Mouse (Mus musculus) embryonic facial prominence, embryonic 11.5 days (tissue): ENCODE results near the gene Cerk. TPM values are rescaled to one million over a fixed set of nuclear protein-coding genes. Genes with fewer than 3 reads are reported as not detected.

Experiments used
- ATAC-seq: fragments of 200-750 bp; cut with Nextera tagmentation; replicated peaks from 2 replicates; pipeline ENCODE4 v1.8.0; 2017; ENCODE audit warnings: low read depth; ENCODE audit not compliant: insufficient number of reproducible peaks, low FRiP score, low TSS enrichment
- DNase-seq: peaks from one replicate; pipeline ENCODE4 v3.0.0-alpha.2; 2015; ENCODE audit warnings: low spot score
- H3K27ac ChIP-seq: fragments of 300-500 bp; sonication (generic); replicated peaks from 2 replicates; pipeline ENCODE4 v1.5.1; 2014; ENCODE audit warnings: mild to moderate bottlenecking, low read depth, low read length, control low read depth
- H3K27me3 ChIP-seq: fragments of 300-500 bp; sonication (generic); 2 replicates; pipeline ENCODE4 v1.6.1; 2014; ENCODE audit warnings: mild to moderate bottlenecking, low read length, moderate library complexity, mixed read lengths; ENCODE audit not compliant: control insufficient read depth, insufficient read depth
- H3K36me3 ChIP-seq: fragments of 300-500 bp; sonication (generic); replicated peaks from 2 replicates; pipeline ENCODE4 v1.6.1; 2014; ENCODE audit warnings: low read depth, mild to moderate bottlenecking, low read length, moderate library complexity, mixed read lengths; ENCODE audit not compliant: control insufficient read depth, insufficient read depth
- H3K4me1 ChIP-seq: fragments of 300-500 bp; sonication (generic); 2 replicates; pipeline ENCODE4 v1.6.1; 2014; ENCODE audit warnings: low read length, mixed read lengths; ENCODE audit not compliant: control insufficient read depth, insufficient read depth
- H3K4me2 ChIP-seq: fragments of 300-500 bp; sonication (generic); 2 replicates; pipeline ENCODE4 v1.6.1; 2014; ENCODE audit warnings: low read depth, mild to moderate bottlenecking, control low read depth, low read length, moderate library complexity
- H3K4me3 ChIP-seq: fragments of 300-500 bp; sonication (generic); 2 replicates; pipeline ENCODE4 v1.5.1; 2014; ENCODE audit warnings: low read depth, low read length, control low read depth
- H3K9ac ChIP-seq: fragments of 300-500 bp; sonication (generic); replicated peaks from 2 replicates; pipeline ENCODE4 v1.6.1; 2014; ENCODE audit warnings: mild to moderate bottlenecking, control low read depth, low read length
- H3K9me3 ChIP-seq: fragments of 300-500 bp; sonication (generic); replicated peaks from 2 replicates; pipeline ENCODE4 v1.6.1; 2016; ENCODE audit warnings: mild to moderate bottlenecking, low read length, inconsistent platforms, mixed read lengths; ENCODE audit not compliant: control insufficient read depth
- WGBS: fragments of 180-500 bp; shearing (Covaris S2); extraction: QIAGEN DNeasy Blood & Tissue Kit; methylation state at CpG from one replicate; pipeline ENCODE4 v1.1.7; 2014; 5-methylcytosine and 5-hydroxymethylcytosine counted together
- polyA plus RNA-seq: library from polyadenylated mRNA; unstranded; fragments of >200 nt; fragmentation: Nextera tagmentation; extraction: Ambion mirVana; gene quantifications from 2 replicates; pipeline ENCODE4 v1.2.1, GENCODE M21; 2014

Gene Cerk
- polyA plus RNA-seq, 1 experiment from 2014 or later: 16.3 TPM

- Histone ChIP-seq H3K36me3 (no peaks in the 10 kb centered on the region), H3K27me3 (no peaks in the 10 kb centered on the region), H3K4me1 (no peaks in the 10 kb centered on the region), H3K4me3 (no peak overlapping the region), H3K9ac (no peak overlapping the region), H3K27ac (no peak overlapping the region), H3K9me3 (no peaks in the 10 kb centered on the region), H3K4me2 (no peak overlapping the region)
- ATAC-seq (no peak), DNase-seq (no peak)
- 85% methylated on average over 8 of the region's 8 CpGs for WGBS
Observed at GRCm38 (mm10) chr15:86146922-86147321, 39.0 kb downstream of the Cerk start.

- ATAC-seq: no peak
- Histone ChIP-seq H3K4me3 (no peak overlapping the region), H3K27me3 (no peaks in the 10 kb centered on the region), H3K36me3 (no peaks in the 10 kb centered on the region; the same call in 1 of the 2 replicates), H3K27ac (no peak overlapping the region), H3K4me2 (no peak overlapping the region), H3K4me1 (no peaks in the 10 kb centered on the region), H3K9me3 (no peaks in the 10 kb centered on the region), H3K9ac (no peak overlapping the region)
- no peak for DNase-seq
- 85% methylated on average over 7 of the region's 7 CpGs for WGBS
Observed at GRCm38 (mm10) chr15:86145046-86145445, 40.9 kb downstream of the Cerk start.

GRCm38 (mm10) chr15:86144577-86144976 lies 41.4 kb downstream of the Cerk start:
- Histone ChIP-seq H3K4me1 (no peaks in the 10 kb centered on the region), H3K27me3 (no peaks in the 10 kb centered on the region), H3K27ac (no peak overlapping the region), H3K4me3 (no peak overlapping the region), H3K36me3 (no peaks in the 10 kb centered on the region; the same call in 1 of the 2 replicates), H3K9me3 (no peaks in the 10 kb centered on the region), H3K9ac (no peak overlapping the region), H3K4me2 (no peak overlapping the region)
- no peak for DNase-seq
- no peak for ATAC-seq
- WGBS: 85% methylated on average over 7 of the region's 7 CpGs

- H3K4me1 ChIP-seq: no peaks in the 10 kb centered on the region
- no peak overlapping the region for H3K4me2 ChIP-seq
- no peak overlapping the region for H3K27ac ChIP-seq
- DNase-seq: peak; percentile 80
- no peak for ATAC-seq
- H3K27me3 ChIP-seq: no peaks in the 10 kb centered on the region
- WGBS: 33% methylated on average over 10 of the region's 10 CpGs
- H3K36me3 ChIP-seq: no peaks in the 10 kb centered on the region; the same call in 1 of the 2 replicates
- H3K4me3 ChIP-seq: no peak overlapping the region
- no peaks in the 10 kb centered on the region for H3K9me3 ChIP-seq
- no peak overlapping the region for H3K9ac ChIP-seq
Observed at GRCm38 (mm10) chr15:86140323-86140722, 45.6 kb downstream of the Cerk start.

- ATAC-seq (no peak), DNase-seq (peak; percentile 32)
- Histone ChIP-seq H3K4me2 (no peak overlapping the region), H3K36me3 (no peaks in the 10 kb centered on the region; the same call in 1 of the 2 replicates), H3K9me3 (no peaks in the 10 kb centered on the region), H3K9ac (no peak overlapping the region), H3K4me1 (no peaks in the 10 kb centered on the region), H3K4me3 (no peak overlapping the region), H3K27me3 (no peaks in the 10 kb centered on the region), H3K27ac (no peak overlapping the region)
- 65% methylated on average over 4 of the region's 4 CpGs for WGBS
Observed at GRCm38 (mm10) chr15:86137638-86138037, 48.3 kb downstream of the Cerk start.

- DNase-seq: peak; percentile 89
- 50% methylated on average over 18 of the region's 18 CpGs for WGBS
- no peaks in the 10 kb centered on the region for H3K9me3 ChIP-seq
- no peak overlapping the region for H3K9ac ChIP-seq
- no peaks in the 10 kb centered on the region; the same call in none of the 2 replicates for H3K36me3 ChIP-seq
- no peak overlapping the region for H3K27ac ChIP-seq
- no peaks in the 10 kb centered on the region for H3K4me1 ChIP-seq
- ATAC-seq: no peak
- no peaks in the 10 kb centered on the region for H3K27me3 ChIP-seq
- no peak overlapping the region for H3K4me2 ChIP-seq
- H3K4me3 ChIP-seq: no peak overlapping the region
Observed at GRCm38 (mm10) chr15:86134941-86135783, 50.8 kb downstream of the Cerk start.

- H3K4me3 ChIP-seq: no peak overlapping the region
- no peaks in the 10 kb centered on the region for H3K27me3 ChIP-seq
- no peaks in the 10 kb centered on the region for H3K4me1 ChIP-seq
- no peak overlapping the region for H3K4me2 ChIP-seq
- no peak for ATAC-seq
- H3K36me3 ChIP-seq: peaks cover 2% of the 10 kb centered on the region
- H3K9ac ChIP-seq: no peak overlapping the region
- 91% methylated on average over 10 of the region's 10 CpGs for WGBS
- H3K9me3 ChIP-seq: no peaks in the 10 kb centered on the region
- DNase-seq: no peak
- H3K27ac ChIP-seq: no peak overlapping the region
Observed at GRCm38 (mm10) chr15:86130657-86131056, 55.3 kb downstream of the Cerk start.

- Histone ChIP-seq H3K27ac (no peak overlapping the region), H3K4me2 (no peak overlapping the region), H3K36me3 (peaks cover 2% of the 10 kb centered on the region), H3K4me3 (no peak overlapping the region), H3K4me1 (no peaks in the 10 kb centered on the region), H3K9me3 (no peaks in the 10 kb centered on the region), H3K9ac (no peak overlapping the region), H3K27me3 (no peaks in the 10 kb centered on the region)
- DNase-seq (no peak), ATAC-seq (no peak)
- 93% methylated on average over 3 of the region's 3 CpGs for whole genome bisulfite sequencing
Observed at GRCm38 (mm10) chr15:86129036-86129435, 56.9 kb downstream of the Cerk start.
